Mouse (Mus musculus) stomach, postnatal 0 days (tissue): ENCODE results near the gene Oxct2a. TPM values are rescaled to one million over a fixed set of nuclear protein-coding genes. Genes with fewer than 3 reads are reported as not detected.
"Not testable (repeated sequence)": the region's sequence is repeated elsewhere in the genome, so short reads cannot be mapped to it uniquely, and the experiment has no call there.

Source experiments
- ATAC-seq: fragments of 200-750 bp; cut with Nextera tagmentation; 2 replicates; pipeline ENCODE4 v1.8.0; 2017; ENCODE audit not compliant: low FRiP score, low TSS enrichment
- DNase-seq: peaks from one replicate; pipeline ENCODE4 v3.0.0-alpha.2; 2016; ENCODE audit warnings: low spot score
- H3K27ac ChIP-seq: fragments of 300-500 bp; sonication (generic); replicated peaks from 2 replicates; pipeline ENCODE4 v1.5.1; 2014; ENCODE audit warnings: mild to moderate bottlenecking, control low read depth
- H3K27me3 ChIP-seq: fragments of 300-500 bp; sonication (generic); 2 replicates; pipeline ENCODE4 v1.6.1; 2014; ENCODE audit warnings: low read length; ENCODE audit not compliant: control insufficient read depth, insufficient read depth
- H3K36me3 ChIP-seq: fragments of 300-500 bp; sonication (generic); 2 replicates; pipeline ENCODE4 v1.6.1; 2014; ENCODE audit warnings: low read length, mixed read lengths; ENCODE audit not compliant: control insufficient read depth, insufficient read depth
- H3K4me1 ChIP-seq: fragments of 300-500 bp; sonication (generic); replicated peaks from 2 replicates; pipeline ENCODE4 v1.6.1; 2014; ENCODE audit warnings: antibody characterized with exemption; ENCODE audit not compliant: control insufficient read depth, insufficient read depth
- H3K4me2 ChIP-seq: fragments of 300-500 bp; sonication (generic); replicated peaks from 2 replicates; pipeline ENCODE4 v1.6.1; 2014; ENCODE audit warnings: low read depth, mild to moderate bottlenecking, control low read depth, moderate library complexity
- H3K4me3 ChIP-seq: fragments of 300-500 bp; sonication (generic); 2 replicates; pipeline ENCODE4 v1.5.1; 2014; ENCODE audit warnings: low read depth, low read length, control low read depth
- H3K9ac ChIP-seq: fragments of 300-500 bp; sonication (generic); 2 replicates; pipeline ENCODE4 v1.6.1; 2014; ENCODE audit warnings: mild to moderate bottlenecking, low read length, control low read depth, mixed read lengths
- H3K9me3 ChIP-seq: fragments of 300-500 bp; sonication (generic); 2 replicates; pipeline ENCODE4 v1.6.1; 2016; ENCODE audit warnings: low read length; ENCODE audit not compliant: control insufficient read depth
- CTCF ChIP-seq: IDR thresholded peaks from 2 replicates; pipeline ENCODE4 v1.5.1; 2016; ENCODE audit warnings: antibody characterized with exemption, low read depth, mild to moderate bottlenecking, moderate library complexity
- EP300 ChIP-seq: optimal IDR thresholded peaks from 2 replicates; pipeline ENCODE3; 2016; ENCODE audit warnings: antibody characterized with exemption
- WGBS: fragments of 180-500 bp; shearing (Covaris S2); extraction: QIAGEN DNeasy Blood & Tissue Kit; methylation state at CpG from one replicate; pipeline ENCODE4 v1.1.7; 2014; 5-methylcytosine and 5-hydroxymethylcytosine counted together
- polyA plus RNA-seq: library from polyadenylated mRNA; unstranded; fragments of >200 nt; fragmentation: Nextera tagmentation; extraction: Ambion mirVana; gene quantifications from 2 replicates; pipeline ENCODE4 v1.2.1, GENCODE M21; 2015

The Oxct2a gene
- polyA plus RNA-seq, 1 experiment from 2014 or later = not detected

GRCm38 (mm10) chr4:123297195-123297960, 26.1 kb downstream of the Oxct2a start:
- Histone ChIP-seq H3K4me3 (no peak overlapping the region), H3K9ac (no peak overlapping the region), H3K4me2 (no peak overlapping the region), H3K9me3 (no peaks in the 10 kb centered on the region), H3K27me3 (no peaks in the 10 kb centered on the region), H3K36me3 (peaks cover 40% of the 10 kb centered on the region), H3K4me1 (no peaks in the 10 kb centered on the region), H3K27ac (no peak overlapping the region)
- no peak for ATAC-seq
- 92% methylated on average over 22 of the region's 22 CpGs for WGBS
- TF ChIP-seq CTCF (no peak), EP300 (no peak)
- DNase-seq = no peak

- no peak overlapping the region for H3K4me3 ChIP-seq
- H3K9ac ChIP-seq = no peak overlapping the region
- H3K4me2 ChIP-seq = no peak overlapping the region
- no peak for ATAC-seq
- no peak overlapping the region for H3K27ac ChIP-seq
- H3K36me3 ChIP-seq = peaks cover 42% of the 10 kb centered on the region
- TF ChIP-seq CTCF (no peak), EP300 (no peak)
- WGBS = 79% methylated on average over 5 of the region's 5 CpGs
- no peaks in the 10 kb centered on the region for H3K27me3 ChIP-seq
- H3K4me1 ChIP-seq = no peaks in the 10 kb centered on the region
- no peaks in the 10 kb centered on the region for H3K9me3 ChIP-seq
- no peak for DNase-seq
Observed at GRCm38 (mm10) chr4:123296148-123296534, 27.3 kb downstream of the Oxct2a start.

- no peak for ATAC-seq
- no peak for TF ChIP-seq CTCF
- no peak for TF ChIP-seq EP300
- WGBS = 90% methylated on average over 21 of the region's 21 CpGs
Observed at GRCm38 (mm10) chr4:123295516-123296147, 27.8 kb downstream of the Oxct2a start.

GRCm38 (mm10) chr4:123295026-123295425, 28.4 kb downstream of the Oxct2a start:
- H3K36me3 ChIP-seq = peaks cover 39% of the 10 kb centered on the region
- 91% methylated on average over 15 of the region's 15 CpGs for WGBS
- not testable (repeated sequence) for ATAC-seq

More at GRCm38 (mm10) chr4:123295516-123296147, 27.8 kb downstream of the Oxct2a start:
- Histone ChIP-seq H3K4me3 (no peak overlapping the region), H3K27ac (no peak overlapping the region), H3K4me2 (no peak overlapping the region), H3K36me3 (peaks cover 42% of the 10 kb centered on the region), H3K27me3 (no peaks in the 10 kb centered on the region), H3K4me1 (no peaks in the 10 kb centered on the region), H3K9me3 (no peaks in the 10 kb centered on the region), H3K9ac (no peak overlapping the region)
- DNase-seq = no peak

GRCm38 (mm10) chr4:123293661-123294443, 29.6 kb downstream of the Oxct2a start:
- peak; percentile 21; the same call in 1 of the 2 replicates for TF ChIP-seq CTCF
- TF ChIP-seq EP300 = no peak
- ATAC-seq = no peak

More at GRCm38 (mm10) chr4:123295026-123295425, 28.4 kb downstream of the Oxct2a start:
- H3K27ac ChIP-seq, H3K27me3 ChIP-seq, DNase-seq, H3K4me3 ChIP-seq, H3K4me1 ChIP-seq, H3K9ac ChIP-seq, H3K4me2 ChIP-seq, H3K9me3 ChIP-seq: not testable (repeated sequence)

More at GRCm38 (mm10) chr4:123293661-123294443, 29.6 kb downstream of the Oxct2a start:
- no peak overlapping the region for H3K4me3 ChIP-seq
- WGBS = 70% methylated on average over 7 of the region's 7 CpGs
- DNase-seq = no peak
- no peaks in the 10 kb centered on the region for H3K27me3 ChIP-seq
- no peaks in the 10 kb centered on the region for H3K9me3 ChIP-seq
- no peak overlapping the region for H3K9ac ChIP-seq
- H3K4me2 ChIP-seq = no peak overlapping the region
- H3K27ac ChIP-seq = no peak overlapping the region
- peaks cover 44% of the 10 kb centered on the region for H3K36me3 ChIP-seq
- H3K4me1 ChIP-seq = no peaks in the 10 kb centered on the region
